Mouse (Mus musculus) cerebellum, postnatal 4 days (tissue): ENCODE measurements at regions not wholly inside any gene's neighbourhood (a gene's known extent, or its start where the extent isn't known, plus 50 kb on each side); places are given as distances from the start of the nearest gene placed in this dataset.

Experiments
- DNase-seq, 2 experiments: peaks; one replicate each; pipeline ENCODE4 v3.0.0; 2022; ENCODE audit warnings: low spot score in 2 of 2, mixed read lengths in 1 of 2

DNA sequence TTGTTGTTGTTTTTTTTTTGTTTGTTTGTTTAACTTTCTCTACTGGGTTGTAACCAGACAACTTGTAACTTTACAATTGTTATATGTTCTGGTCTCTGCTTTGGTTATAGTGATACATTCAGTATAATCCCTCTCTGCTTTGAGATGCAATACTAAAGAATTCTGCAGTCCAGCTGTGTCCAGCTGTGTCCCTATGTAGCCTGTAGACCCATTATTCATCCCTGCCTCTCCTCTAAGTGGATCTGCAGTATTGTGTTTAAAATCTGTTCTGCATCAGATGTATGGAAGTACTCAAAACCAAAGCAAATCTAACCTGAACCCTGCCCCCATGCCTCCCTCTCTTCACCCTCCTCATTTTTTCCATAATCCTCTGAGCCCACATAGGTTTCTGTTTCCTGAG lies 279.6 kb downstream of the Rps29 start:
- DNase-seq, result no peak

DNA sequence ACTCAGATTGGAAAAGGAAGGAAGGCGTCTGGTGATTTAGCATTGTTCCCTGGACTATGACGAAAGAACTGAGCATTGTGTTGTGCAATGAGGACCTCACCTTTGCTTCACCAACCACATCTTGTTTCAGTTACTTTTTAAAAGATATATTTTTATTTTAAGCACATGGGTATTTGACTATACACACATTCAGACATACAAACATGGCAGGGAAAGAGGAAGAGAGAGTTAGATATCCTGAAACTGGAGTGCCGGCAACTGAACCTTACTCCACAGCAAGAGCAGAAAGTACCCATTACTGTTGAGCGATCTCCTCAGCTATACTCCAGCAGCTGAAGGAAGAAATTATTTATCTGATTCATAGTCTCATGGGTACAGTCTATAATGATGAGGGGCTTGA lies 287.7 kb downstream of the Rps29 start:
- no peak for DNase-seq

DNA sequence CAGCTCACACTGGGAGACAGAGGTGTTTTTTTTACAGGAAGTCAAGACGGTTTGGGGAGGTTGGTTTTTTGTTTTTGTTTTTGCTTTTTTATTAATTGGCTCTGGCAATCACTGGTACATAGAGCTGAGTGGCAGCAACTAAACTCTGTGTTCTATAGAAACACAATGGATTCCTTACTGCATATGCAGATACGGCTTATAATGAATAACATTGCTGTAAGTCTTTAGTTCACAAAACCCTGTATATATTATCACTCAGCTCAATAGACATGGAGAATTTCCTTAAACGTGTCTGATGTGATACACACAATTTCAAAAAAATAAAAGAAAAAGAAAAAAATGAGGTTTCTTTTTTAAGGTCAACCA lies 296.0 kb downstream of the Rps29 start:
- no peak for DNase-seq

DNA sequence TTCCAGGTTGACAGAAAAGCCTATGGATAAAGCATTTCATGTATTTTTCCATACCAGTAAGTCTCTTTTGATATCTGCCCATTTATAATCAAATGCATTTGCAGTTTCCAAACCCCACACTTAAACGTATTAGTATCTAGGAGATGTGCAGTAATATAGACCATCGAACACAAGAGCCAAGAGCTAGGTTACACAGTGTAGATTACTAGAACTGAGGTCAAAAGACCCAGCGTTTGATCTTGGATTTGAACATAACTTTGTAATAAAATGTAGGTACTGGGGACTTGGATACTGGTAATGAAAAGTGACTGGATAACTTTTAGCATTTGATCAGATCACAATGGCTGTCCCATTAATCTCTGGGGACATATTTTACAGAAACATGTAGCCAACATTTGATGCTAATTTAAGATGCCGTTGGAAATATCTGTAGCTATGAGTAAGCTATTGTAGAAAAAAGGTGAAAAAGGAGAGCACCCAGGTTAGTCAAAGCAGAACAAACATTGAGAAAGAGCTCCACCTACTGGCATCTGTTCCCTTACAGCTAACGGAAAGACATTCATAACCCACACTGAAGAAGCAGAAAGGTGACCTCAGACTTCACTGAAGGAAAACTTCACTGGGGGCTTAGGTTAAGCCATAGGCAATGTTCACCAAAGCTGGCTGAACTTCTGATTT lies 296.5 kb downstream of the Rps29 start:
- peak in 1 of 2 experiments; percentile 68 for DNase-seq

DNA sequence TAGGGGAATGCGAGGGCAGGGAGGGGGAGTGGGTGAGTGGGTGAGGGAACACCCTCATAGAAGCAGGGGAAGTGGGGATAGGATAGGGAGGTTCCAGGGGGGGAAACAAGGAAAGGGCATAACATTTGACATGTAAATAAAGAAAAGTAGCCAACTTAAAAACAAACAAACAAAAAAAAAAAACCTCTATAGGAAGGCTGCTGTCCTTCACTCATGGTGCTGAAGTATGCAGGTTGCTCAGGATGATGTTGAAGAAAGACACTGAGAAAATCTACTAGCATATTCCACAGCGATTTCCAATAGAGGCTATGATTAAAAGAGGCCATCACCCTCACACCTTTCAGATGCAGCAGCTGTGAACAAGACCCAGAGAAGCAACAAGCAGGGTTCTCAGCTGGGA lies 298.7 kb downstream of the Rps29 start:
- DNase-seq, result no peak

DNA sequence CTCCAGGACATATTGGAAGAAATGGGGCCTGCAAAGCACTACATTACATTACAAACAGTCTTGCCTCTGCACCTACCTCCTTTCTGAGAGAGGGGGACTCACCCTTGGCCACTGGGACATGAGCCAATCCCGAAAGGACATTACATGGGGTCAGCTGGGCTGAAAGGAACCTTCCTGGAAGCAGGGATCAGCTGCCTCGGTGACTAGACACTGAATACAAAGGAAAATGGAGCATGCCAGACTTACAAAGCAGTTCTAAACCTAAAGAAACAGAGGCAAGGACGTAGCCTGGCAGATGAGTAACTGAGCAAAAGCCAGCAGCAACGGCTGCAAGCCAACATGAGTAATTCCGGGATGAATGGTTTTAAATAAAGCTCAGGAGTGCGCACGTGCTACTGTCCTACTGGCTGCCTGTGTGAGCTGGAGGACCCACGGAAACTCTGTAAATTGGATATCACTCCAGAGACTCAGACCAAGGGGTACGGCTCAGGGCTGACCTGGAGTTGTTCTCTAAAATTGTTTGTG lies 309.3 kb downstream of the Rps29 start:
- DNase-seq, result no peak

DNA sequence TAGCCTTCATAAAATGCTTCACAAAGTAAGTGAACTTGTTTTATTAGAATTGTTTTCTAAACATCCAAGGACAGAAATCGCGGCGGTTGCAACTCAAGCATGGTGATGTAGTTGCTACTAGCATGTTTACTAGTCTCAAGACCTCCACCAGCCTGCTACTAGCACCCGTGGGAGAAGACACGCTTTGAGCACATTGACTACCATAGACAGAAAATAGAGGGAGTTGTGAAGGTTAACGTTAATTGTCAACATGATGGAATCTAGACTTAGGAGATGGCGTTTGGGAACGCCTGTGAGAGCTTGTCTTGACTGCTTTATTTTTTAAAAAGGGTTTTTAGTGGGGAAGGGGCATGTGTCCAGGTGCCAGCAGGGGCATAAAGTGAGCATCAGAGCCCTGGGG lies 318.2 kb downstream of the Rps29 start:
- no peak for DNase-seq

DNA sequence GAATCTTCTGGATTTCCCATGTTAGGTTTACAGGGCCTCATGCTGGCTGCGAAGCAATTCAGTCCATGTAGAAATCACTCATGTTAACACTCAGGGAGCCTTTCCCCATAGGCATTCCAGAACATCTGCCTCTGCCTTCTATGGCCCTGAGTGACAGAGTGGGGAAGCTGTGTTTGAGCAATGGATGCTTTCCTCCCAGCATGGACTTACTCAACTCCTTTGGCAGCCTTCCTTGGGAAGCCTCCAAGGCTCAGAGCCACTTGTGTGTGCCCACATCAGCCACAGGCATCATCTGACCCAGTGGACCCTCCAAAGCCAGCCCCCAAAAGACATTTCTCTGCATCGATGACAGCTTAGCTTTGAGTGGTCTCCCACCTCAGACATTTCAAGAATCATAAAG lies 318.8 kb downstream of the Rps29 start:
- DNase-seq, result no peak

DNA sequence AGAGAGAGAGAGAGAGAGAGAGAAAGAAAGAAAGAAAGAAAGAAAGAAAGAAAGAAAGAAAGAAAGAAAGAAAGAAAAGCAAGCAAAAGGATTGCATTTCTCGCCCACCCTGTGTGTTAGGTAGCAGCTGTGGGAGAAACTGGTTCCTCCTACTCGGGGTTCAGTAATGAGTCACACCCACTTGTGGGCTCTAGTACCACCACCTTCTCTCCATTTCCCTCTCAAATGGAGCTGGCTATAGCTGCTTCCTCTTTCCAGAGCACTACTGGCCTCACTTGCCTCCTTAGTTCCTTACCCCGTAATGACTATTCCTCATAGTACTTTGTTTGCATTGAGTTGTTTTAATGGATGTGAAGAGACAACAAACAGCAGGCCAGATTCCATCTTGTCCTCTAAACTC lies 323.0 kb downstream of the Rps29 start:
- DNase-seq, result no peak

DNA sequence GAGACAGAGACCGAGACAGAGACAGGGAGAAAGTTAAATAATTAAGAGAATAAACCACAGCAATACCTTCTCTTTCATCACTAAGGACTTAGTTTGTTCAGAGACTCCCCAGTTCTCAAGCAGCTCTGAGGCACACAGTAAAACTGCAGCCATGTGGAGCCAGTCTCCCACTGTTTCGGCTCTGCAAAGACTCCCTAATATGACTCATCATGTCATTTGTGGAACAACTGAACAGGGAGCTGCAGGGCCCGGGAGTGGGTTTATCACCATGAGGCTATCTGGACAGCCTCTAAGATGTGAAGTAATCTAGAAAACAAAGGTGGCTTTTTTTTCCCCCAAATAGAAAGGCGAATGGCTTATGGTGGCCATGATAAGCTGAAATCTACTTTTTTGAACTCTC lies 325.1 kb downstream of the Rps29 start:
- no peak for DNase-seq

DNA sequence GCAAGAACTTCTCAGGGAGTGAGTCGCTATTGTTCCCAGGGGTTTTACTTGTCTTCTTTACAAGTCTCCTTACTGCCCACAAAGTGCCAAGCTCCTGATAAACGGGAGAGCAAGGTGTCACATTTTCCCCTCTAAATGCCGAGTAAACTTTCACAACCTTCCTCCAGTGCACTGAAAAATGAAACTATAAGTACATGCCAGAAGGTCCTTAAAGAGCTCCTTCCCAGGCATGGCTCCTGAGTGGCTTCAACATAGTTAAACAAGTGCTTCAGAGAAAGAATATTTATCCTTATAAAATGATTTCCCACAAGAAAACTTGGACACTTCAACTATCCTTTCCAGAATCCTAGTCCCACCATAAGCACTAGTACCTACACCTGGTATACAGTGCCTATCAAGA lies 329.6 kb downstream of the Rps29 start:
- no peak for DNase-seq

DNA sequence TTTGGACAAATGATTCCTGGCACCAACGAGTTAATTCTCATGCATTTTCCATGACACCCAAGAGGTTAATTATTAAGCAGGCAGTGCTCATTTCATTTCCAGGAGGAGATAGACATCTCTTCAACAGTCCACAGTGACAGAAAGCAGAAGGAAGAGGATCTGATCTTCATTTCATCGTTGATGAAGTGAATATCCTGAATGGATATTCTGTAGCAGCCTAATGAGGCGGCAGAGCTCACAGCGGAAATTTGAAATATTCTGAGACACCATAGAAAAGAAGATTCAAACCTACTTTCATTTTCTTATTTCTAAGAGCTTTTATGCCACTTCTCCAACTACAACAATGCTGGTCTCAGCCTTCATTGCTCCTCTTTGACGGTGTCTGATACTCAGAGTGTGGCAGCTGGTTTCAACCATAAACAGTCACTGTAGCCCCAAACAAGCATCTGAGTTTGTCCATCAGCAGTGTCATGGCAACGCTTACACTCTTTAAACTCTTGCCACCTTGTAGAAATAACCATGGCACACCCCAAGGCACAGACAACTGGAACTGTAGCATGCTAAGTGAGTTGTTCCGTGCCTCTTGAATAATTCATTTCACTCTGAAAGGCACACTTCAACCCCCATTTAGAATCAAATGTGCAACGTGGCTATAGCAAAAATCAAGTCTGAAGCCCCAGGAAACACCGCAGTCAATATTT lies 331.3 kb downstream of the Rps29 start:
- DNase-seq, result no peak

DNA sequence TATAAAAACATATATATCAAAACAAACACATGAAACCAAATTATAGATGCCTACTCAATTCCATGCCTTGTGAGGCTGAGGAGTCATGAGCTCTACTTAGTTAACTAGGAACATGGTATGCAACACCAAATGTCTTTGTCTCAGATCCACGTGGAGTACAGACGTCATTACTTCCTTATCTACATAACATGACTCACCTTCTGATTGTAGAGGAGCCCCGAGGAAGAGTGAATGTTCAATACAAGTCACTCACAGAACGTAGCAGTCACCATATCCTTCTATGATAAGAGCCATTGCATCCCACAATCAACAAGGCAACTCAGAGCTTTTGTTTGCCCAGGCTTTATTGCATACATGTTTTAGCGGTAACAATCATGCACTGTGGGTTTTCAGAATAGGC lies 364.6 kb downstream of the Rps29 start:
- no peak for DNase-seq

DNA sequence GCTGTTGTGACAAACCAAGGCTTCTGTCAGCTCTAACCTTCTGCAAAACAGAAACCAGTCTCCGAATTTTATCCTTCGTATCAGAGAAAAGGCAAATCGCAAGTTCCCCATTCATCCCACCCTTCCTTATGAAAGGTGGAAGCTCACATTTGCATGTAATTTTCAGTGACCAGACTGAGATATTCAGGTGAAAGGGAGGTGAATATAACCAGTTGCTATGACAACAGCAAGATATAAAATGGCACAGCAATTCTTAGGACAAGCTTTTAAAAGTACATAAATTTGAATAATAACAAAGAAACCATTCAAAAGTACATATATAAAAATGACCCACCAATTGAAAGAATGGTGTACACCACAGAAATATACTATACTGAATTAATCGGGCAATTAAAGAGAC lies 375.4 kb downstream of the Rps29 start:
- no peak for DNase-seq

DNA sequence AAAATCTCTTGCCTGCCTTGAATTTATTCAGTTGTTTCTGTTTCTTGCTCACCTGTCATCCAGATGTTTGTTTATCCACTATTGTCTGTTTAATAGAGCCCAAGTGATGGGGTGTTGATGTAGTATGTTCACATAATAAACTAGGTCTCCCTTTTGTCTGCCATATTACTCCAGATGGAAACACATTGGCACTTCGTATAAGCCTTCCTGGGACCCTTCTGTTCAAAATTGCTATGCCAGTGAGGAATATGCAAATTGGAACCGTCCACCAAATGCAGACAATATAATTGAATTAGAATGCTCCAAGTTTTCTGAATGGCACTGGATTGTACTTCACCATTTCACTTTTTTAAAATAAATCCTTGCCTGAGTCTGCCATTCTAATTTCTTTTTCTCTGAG lies 383.5 kb downstream of the Rps29 start:
- DNase-seq, result no peak

DNA sequence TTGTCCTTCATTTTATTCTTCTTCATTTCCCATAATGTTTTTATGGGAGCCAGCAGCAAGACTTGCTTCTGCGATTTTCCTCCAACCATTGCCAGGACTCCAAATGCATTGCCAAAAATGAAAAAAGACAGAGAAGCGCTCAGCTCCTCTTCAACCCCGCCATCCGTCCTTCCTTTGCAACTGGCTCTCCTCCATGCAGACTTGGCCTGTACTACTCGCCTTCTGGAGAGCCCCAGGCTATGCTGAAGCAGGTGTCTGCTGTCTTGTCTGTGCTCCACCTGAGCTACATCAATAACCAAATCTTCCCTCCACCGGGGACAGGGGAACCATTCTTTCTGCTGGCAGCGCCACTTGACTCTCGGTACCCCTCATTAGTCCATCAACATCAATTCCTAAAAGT lies 384.2 kb downstream of the Rps29 start:
- DNase-seq, result peak in 1 of 2 experiments; percentile 56

DNA sequence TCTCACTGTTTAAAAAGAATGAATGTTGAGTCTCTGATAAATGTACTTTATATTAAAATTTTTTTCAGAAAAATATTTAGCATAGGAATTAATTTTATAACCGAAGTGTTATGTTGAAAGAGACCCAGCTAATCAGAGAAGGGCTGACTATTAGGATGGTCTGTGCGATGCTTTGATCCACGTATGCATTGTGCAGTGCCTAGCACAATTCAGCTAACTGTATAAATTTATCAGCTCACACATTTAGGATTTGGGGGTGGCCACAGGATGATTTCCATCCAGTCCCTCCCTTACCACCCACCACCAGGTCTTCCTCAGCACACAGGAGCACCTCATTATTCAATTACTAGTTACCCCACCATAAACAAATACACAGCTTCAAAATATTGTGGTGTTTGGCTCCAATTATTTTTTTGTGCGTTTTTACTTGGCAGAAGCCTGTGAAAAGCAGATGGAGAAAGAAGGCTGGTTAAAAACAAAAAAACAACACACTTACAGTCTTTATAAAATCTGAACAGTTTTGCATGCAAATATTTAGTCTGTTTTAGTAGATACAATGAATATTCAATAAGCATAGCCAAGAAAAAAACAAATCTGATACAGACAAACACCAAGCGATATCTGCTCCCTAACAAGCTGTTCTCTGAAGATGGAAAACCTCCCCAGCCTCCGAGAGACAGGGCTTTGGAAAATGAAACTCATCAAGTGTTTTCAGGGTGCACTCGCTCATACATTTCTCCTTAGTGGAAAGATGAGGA lies 400.5 kb downstream of the Rps29 start:
- DNase-seq, result no peak

DNA sequence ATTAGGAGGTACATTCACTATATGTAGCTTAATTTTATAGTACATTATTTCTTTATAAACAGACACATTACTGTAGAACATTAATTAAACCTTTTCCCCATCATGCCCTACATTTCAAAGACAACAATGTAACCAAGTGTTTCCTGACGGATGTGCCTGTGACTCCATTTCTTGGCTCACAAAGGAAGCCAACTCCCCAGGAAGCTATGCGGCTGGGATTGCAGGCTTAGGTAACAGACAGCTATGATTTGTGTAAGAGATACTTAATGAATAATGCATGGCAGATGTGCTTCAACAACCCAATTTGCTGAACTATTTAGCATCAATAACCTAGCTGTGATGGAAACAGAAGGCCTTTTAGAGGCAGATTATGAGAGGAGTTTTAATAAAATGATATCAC lies 430.1 kb downstream of the Rps29 start:
- no peak for DNase-seq

DNA sequence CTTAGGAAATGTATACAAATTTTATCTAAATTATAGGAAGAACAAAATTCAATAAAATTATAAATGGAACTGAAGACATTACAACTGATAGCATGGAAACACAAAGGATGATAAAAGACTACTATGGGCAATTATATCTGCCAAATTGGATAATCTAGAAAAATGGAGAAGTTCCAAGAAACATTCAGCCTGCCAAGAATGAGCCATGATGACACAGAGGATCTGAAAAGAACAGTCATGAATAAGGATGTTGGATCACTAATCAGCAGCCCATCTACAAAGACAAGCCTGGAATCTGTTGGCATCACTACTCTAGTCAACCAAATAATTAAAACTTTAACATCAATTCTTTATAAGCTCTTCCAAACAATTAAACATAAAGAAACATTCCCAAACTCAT lies 440.0 kb downstream of the Rps29 start:
- no peak for DNase-seq

DNA sequence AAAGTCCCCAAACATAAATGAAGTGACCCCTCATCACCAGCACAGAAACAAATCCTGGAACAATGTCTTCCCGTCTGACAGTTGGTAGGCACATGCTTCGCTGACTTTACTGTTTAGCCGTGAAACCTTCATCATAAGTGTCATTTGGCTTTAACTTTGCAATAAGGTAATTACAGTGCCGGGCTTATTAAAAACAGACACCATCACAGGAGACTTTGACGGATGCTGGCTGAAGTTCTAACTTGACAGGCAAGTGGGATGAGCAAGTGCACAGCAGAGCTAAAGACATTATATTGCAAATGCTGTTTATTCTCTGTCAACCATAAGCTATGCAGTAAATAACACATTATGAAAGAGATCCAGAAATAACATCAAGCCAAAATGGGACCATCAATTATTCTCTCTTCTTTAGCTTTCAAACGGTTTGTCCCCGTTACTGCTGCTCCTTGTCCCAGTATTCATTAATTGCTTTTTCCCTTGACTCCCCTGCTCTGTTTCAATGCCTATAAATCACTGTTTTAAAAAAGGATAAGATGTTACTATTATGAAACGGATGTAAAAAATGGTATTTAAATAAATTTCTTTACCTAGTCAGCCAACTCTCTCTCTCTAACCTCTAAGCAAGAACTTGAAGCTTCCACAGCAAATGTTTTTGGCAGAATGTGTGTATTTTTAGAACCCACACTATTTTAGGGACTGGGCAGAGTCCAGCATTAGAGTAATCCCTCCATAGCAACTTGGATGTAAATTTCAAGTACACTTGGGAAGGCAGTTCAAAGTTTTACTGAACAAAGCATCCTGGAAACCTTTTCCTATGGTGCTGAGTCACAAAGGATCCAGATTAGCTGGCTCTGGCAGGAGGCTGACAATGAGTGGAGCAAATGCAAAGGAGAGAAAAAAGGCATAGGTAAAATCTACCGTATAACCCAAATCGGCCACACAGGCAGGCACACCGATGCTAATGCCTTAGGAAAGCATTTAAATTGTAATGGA lies 464.4 kb downstream of the Rps29 start:
- DNase-seq, result no peak

DNA sequence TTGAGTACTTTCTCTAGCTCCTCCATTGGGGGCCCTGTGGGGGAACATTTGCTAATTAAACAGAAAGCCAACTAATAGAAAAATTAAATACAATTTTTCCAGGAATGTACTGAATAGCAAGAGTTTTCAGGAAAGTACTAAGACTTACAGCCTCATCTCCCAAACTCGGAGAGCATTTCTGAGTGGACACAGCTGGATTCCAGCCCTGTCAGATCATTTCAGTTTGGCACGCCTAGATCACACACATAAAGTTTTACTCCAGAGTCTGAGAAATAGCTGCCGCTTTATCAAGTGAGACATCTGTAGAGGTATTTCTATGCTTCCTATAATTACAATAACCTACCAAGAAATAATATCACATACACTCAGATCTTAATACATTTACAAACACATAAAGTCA lies 470.7 kb downstream of the Rps29 start:
- no peak for DNase-seq

DNA sequence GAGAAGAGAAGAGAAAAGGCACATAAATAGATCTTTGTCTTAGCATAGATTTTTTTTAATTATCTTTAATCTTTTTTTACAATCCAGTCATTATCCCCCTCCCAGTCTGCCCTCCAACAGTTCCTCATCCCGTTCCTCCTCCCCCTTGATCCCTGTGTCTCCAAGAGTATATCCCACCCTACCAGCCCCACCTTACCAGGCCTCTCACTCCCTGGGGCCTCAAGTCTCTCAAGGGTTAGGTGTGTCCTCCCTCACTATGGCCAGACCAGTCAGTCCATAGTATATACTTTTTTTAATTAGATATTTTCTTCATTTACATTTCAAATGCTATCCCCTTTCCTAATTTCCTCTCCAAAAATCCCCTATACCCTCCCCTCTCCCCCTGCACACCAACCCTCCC lies 475.1 kb downstream of the Rps29 start:
- no peak for DNase-seq
